Mouse (Mus musculus) forebrain, embryonic 11.5 days (tissue): ENCODE results near the gene 4930518I15Rik. TPM values are rescaled to one million over a fixed set of nuclear protein-coding genes. Genes with fewer than 3 reads are reported as not detected.

ENCODE experiments used
- ATAC-seq: fragments of 200-750 bp; cut with Nextera tagmentation; replicated peaks from 2 replicates; pipeline ENCODE4 v1.8.0; 2017; ENCODE audit warnings: moderate TSS enrichment; ENCODE audit not compliant: low FRiP score
- DNase-seq: peaks from one replicate; pipeline ENCODE4 v3.0.0-alpha.2; 2017; ENCODE audit warnings: low spot score
- H3K27ac ChIP-seq: fragments of 300-500 bp; sonication (generic); 2 replicates; pipeline ENCODE4 v1.5.1; 2014; ENCODE audit warnings: low read depth, low read length
- H3K27me3 ChIP-seq: fragments of 300-500 bp; sonication (generic); 2 replicates; pipeline ENCODE4 v1.6.1; 2014; ENCODE audit warnings: mild to moderate bottlenecking, low read length, mixed read lengths; ENCODE audit not compliant: control insufficient read depth, insufficient read depth
- H3K36me3 ChIP-seq: fragments of 300-500 bp; sonication (generic); 2 replicates; pipeline ENCODE4 v1.6.1; 2014; ENCODE audit warnings: mild to moderate bottlenecking, low read length, moderate library complexity, mixed read lengths; ENCODE audit not compliant: control insufficient read depth, insufficient read depth
- H3K4me1 ChIP-seq: fragments of 300-500 bp; sonication (generic); replicated peaks from 2 replicates; pipeline ENCODE4 v1.6.1; 2014; ENCODE audit warnings: low read length, mixed read lengths; ENCODE audit not compliant: control insufficient read depth, insufficient read depth
- H3K4me2 ChIP-seq: fragments of 300-500 bp; sonication (generic); 2 replicates; pipeline ENCODE4 v1.6.1; 2014; ENCODE audit warnings: low read depth, mild to moderate bottlenecking, low read length, moderate library complexity, mixed read lengths; ENCODE audit not compliant: severe bottlenecking
- H3K4me3 ChIP-seq: fragments of 300-500 bp; sonication (generic); 2 replicates; pipeline ENCODE4 v1.5.1; 2014; ENCODE audit warnings: low read depth, low read length
- H3K9ac ChIP-seq: fragments of 300-500 bp; sonication (generic); 2 replicates; pipeline ENCODE4 v1.6.1; 2014; ENCODE audit warnings: low read length
- H3K9me3 ChIP-seq: fragments of 300-500 bp; sonication (generic); 2 replicates; pipeline ENCODE4 v1.6.1; 2016; ENCODE audit warnings: low read length, mixed read lengths; ENCODE audit not compliant: control insufficient read depth
- WGBS: fragments of 180-500 bp; shearing (Covaris S2); extraction: QIAGEN DNeasy Blood & Tissue Kit; methylation state at CpG from one replicate; pipeline ENCODE4 v1.1.7; 2014; 5-methylcytosine and 5-hydroxymethylcytosine counted together
- polyA plus RNA-seq: library from polyadenylated mRNA; unstranded; fragments of >200 nt; fragmentation: Nextera tagmentation; extraction: Ambion mirVana; gene quantifications from 2 replicates; pipeline ENCODE4 v1.2.1, GENCODE M21; 2014

4930518I15Rik gene
- polyA plus RNA-seq, 1 experiment from 2014 or later, result 10.0 TPM

GRCm38 (mm10) chr2:156870519-156870918 lies 12.8 kb upstream of the 4930518I15Rik start:
- no peaks in the 10 kb centered on the region; the same call in 1 of the 2 replicates for H3K36me3 ChIP-seq
- ATAC-seq, result no peak
- WGBS, result 77% methylated on average over 6 of the region's 6 CpGs

DNA sequence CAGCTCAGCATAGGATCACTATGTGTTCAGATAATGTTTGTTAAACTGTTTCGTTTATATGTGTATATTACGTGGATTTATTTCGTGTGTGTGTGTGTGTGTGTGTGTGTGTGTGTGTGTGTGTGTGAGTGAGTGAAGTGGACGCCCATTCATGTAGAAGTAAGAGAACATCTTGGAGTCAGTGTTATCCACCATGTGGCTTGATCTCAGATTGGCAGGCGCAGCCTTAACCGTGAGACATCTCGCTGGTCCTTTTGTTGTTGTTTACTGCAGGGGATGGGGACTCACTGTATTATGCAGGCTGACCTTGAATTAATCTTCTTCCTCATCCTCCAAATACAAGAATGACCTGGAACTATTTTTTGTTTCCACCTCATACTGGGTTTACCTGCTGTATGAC lies 11.8 kb upstream of the 4930518I15Rik start:
- Histone ChIP-seq H3K27me3 (no peaks in the 10 kb centered on the region), H3K27ac (no peak overlapping the region), H3K9ac (no peak overlapping the region), H3K4me2 (no peak overlapping the region), H3K9me3 (no peaks in the 10 kb centered on the region), H3K4me3 (no peak overlapping the region), H3K4me1 (no peaks in the 10 kb centered on the region; the same call in 1 of the 2 replicates), H3K36me3 (no peaks in the 10 kb centered on the region; the same call in 1 of the 2 replicates)
- ATAC-seq (no peak), DNase-seq (no peak)
- WGBS, result 94% methylated on average over 7 of the region's 7 CpGs

More at GRCm38 (mm10) chr2:156870519-156870918, 12.8 kb upstream of the 4930518I15Rik start:
- H3K4me2 ChIP-seq, result no peak overlapping the region
- no peaks in the 10 kb centered on the region for H3K27me3 ChIP-seq
- H3K27ac ChIP-seq, result no peak overlapping the region
- DNase-seq, result no peak
- H3K4me1 ChIP-seq, result no peaks in the 10 kb centered on the region
- no peak overlapping the region for H3K4me3 ChIP-seq
- H3K9me3 ChIP-seq, result no peaks in the 10 kb centered on the region
- no peak overlapping the region for H3K9ac ChIP-seq

- Histone ChIP-seq H3K27ac (no peak overlapping the region), H3K27me3 (no peaks in the 10 kb centered on the region), H3K4me3 (no peak overlapping the region), H3K9ac (no peak overlapping the region), H3K36me3 (no peaks in the 10 kb centered on the region; the same call in 1 of the 2 replicates), H3K4me2 (no peak overlapping the region), H3K9me3 (no peaks in the 10 kb centered on the region), H3K4me1 (peaks cover 1% of the 10 kb centered on the region; the same call in 1 of the 2 replicates)
- no peak for DNase-seq
- 88% methylated on average over 8 of the region's 8 CpGs for WGBS
- ATAC-seq, result no peak
These were observed 11.2 kb upstream of the 4930518I15Rik start for GRCm38 (mm10) chr2:156868994-156869393.

DNA sequence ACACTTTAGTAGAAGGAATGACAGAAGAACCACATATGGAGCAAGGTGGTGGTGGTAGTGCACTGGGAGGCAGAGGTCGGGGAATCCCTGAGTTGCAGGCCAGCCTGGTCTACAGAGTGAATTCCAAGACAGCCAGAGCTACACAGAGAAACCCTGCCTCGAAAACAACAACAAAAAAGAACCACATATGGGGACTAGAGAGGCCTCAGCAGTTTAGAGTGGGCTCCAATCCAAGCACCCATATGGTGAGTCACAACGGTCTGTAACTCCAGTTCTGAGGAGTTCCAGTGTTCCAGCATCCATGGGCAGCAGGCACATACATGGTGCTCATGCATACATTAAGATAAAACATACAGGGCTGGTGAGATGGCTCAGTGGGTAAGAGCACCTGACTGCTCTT lies 6.7 kb upstream of the 4930518I15Rik start:
- no peak overlapping the region for H3K9ac ChIP-seq
- DNase-seq (no peak), ATAC-seq (no peak)
- peak overlapping the region; percentile 81; the same call in 1 of the 2 replicates for H3K4me3 ChIP-seq
- 90% methylated on average over 3 of the region's 3 CpGs for WGBS
- H3K4me2 ChIP-seq, result no peak overlapping the region
- H3K4me1 ChIP-seq, result peaks cover 2% of the 10 kb centered on the region; the same call in 1 of the 2 replicates
- H3K27ac ChIP-seq, result no peak overlapping the region
- H3K27me3 ChIP-seq, result no peaks in the 10 kb centered on the region
- no peaks in the 10 kb centered on the region; the same call in 1 of the 2 replicates for H3K36me3 ChIP-seq
- no peaks in the 10 kb centered on the region for H3K9me3 ChIP-seq

DNA sequence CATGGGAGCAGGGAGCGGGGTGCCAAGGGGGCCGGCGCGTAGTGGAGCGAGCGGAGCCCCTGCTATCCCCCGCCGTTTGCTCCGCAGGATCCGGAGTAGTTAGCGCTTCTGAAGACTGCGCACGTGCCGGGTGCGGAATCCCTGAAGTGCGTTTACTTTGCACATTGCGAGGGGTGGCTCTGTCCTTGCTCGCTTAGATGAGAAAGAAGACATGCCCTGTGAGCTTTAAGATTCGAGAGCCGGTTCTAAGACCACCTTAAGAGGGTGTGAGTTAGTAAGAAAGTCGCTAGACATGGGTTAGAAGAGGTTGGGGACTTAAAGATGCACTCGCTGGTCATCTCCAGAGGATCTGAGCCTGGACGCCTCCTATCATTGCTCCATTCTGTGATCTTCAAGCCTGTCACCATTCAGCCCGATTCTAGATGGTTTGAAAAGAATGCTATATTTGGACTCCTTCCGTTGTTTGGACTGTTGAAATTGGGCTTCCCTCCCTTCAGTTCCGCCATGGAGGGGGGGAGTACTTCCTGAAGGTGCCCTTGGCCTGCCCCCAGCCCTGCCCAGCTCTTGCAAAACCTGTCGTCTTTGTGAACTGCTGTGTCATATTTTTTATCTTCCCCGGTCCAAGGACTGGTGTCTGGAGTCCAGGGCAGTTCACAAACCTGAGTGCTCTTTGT lies 5.9 kb upstream of the 4930518I15Rik start:
- H3K36me3 ChIP-seq, result no peaks in the 10 kb centered on the region; the same call in 1 of the 2 replicates
- no peak for ATAC-seq

GRCm38 (mm10) chr2:156862772-156863486 lies 5.2 kb upstream of the 4930518I15Rik start, which contains the start of gene Rab5if:
TSS of gene Rab5if (plus strand) at chr2:156863128.
- DNase-seq (peak; percentile 99), ATAC-seq (peak; percentile 97)
- H3K4me2 ChIP-seq, result peak within 1 kb of the TSS; percentile 69
- peak within 1 kb of the TSS; percentile 89 for H3K9ac ChIP-seq
- H3K27me3 ChIP-seq, result no peaks in the 10 kb centered on the region
- no peaks in the 10 kb centered on the region for H3K9me3 ChIP-seq
- H3K36me3 ChIP-seq, result no peaks in the 10 kb centered on the region; the same call in 1 of the 2 replicates
- peak within 1 kb of the TSS; percentile 81 for H3K4me3 ChIP-seq
- under 1% methylated on average over 89 of the region's 98 CpGs for WGBS
- H3K4me1 ChIP-seq, result peaks cover 2% of the 10 kb centered on the region; the same call in 1 of the 2 replicates
- H3K27ac ChIP-seq, result peak within 1 kb of the TSS; percentile 88

More for the DNA sequence above, 5.9 kb upstream of the 4930518I15Rik start:
- Histone ChIP-seq H3K9ac (peak overlapping the region; percentile 85), H3K4me1 (peaks cover 2% of the 10 kb centered on the region; the same call in 1 of the 2 replicates), H3K4me2 (peak overlapping the region; percentile 69), H3K4me3 (peak overlapping the region; percentile 81), H3K9me3 (no peaks in the 10 kb centered on the region), H3K27ac (no peak overlapping the region), H3K27me3 (no peaks in the 10 kb centered on the region)
- DNase-seq, result no peak
- 4% methylated on average over 28 of the region's 28 CpGs for WGBS

DNA sequence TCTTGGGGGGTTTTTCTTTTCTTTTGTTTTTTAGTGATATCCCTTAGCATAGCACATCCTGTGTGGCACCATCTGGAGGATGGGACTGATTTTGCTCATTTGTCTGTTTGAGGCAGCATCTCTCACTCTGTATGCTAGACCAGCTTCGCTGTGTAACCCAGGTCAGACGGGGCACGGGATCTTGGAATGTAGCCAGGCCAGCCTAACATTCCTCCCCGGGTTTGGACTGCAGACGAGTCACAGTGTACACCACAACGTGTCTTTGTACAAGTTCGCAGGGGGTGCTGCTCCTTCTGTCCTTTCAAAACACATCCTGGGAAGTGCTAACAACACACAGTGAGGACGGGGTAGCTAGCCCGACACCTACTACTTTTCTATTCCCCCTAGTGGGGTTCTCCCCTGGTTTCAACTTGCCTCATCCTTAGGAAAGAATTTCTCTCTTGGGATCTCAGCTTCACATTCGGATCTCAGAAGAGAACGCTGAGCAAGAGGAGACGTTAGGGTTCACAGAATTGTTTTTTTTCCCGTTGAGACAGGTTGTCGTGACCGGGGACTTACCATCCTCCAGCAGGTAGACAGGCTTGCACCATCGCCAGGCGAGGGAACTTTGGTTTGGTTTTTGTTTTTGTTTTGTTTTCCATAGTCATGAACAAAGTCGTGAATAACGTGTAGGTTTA lies 4.4 kb upstream of the 4930518I15Rik start:
- peak overlapping the region; percentile 81 for H3K4me3 ChIP-seq
- no peaks in the 10 kb centered on the region; the same call in 1 of the 2 replicates for H3K36me3 ChIP-seq
- DNase-seq (peak; percentile 67), ATAC-seq (peak; percentile 34; the same call in 1 of the 2 replicates)
- no peaks in the 10 kb centered on the region for H3K27me3 ChIP-seq
- under 1% methylated on average over 19 of the region's 19 CpGs for WGBS
- peak overlapping the region; percentile 60 for H3K4me2 ChIP-seq
- H3K9ac ChIP-seq, result peak overlapping the region; percentile 89
- peaks cover 2% of the 10 kb centered on the region; the same call in 1 of the 2 replicates for H3K4me1 ChIP-seq
- peak overlapping the region; percentile 88 for H3K27ac ChIP-seq
- no peaks in the 10 kb centered on the region for H3K9me3 ChIP-seq

DNA sequence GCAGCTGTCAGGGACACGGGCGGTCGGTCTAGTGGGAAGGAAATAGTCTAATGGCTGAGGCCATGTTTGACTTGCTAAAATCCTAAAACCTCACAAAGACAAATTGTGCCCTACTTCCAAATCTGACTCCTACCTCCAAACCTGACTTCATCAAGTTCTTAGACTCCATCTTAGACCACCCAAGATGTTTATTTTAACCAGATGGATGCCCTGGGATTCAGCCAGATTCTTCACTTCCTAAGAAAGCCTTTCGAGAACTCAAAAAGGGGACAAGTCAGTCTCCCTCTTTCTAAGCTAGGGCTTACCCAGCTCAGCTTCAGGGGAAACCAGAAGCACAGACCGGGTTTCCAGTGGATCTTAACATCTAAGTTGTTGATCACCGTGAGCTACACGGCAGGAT lies 925 bp upstream of the 4930518I15Rik start:
- H3K4me3 ChIP-seq, result no peak overlapping the region
- 0 out of 2 replicates have a peak, but pooled peaks cover 3% of the 10 kb centered on the region for H3K36me3 ChIP-seq
- no peak overlapping the region for H3K4me2 ChIP-seq
- no peak for DNase-seq
- no peak for ATAC-seq
- H3K9ac ChIP-seq, result no peak overlapping the region
- 92% methylated on average over 7 of the region's 7 CpGs for WGBS
- H3K27ac ChIP-seq, result no peak overlapping the region
- no peaks in the 10 kb centered on the region; the same call in 1 of the 2 replicates for H3K4me1 ChIP-seq
- H3K9me3 ChIP-seq, result no peaks in the 10 kb centered on the region
- no peaks in the 10 kb centered on the region for H3K27me3 ChIP-seq
